Mouse (Mus musculus): ENCODE data around the gene Nfkbiz. TPM values are rescaled to one million over a fixed set of nuclear protein-coding genes. Genes with fewer than 3 reads are reported as not detected.

The Nfkbiz gene
- polyA plus RNA-seq (2015; fragmentation: Nextera tagmentation; extraction: Ambion mirVana), result 16.0 and 21.5 TPM in 2 replicates

GRCm38 (mm10) chr16:55838510-55839474 lies at the start of gene Nfkbiz:
TSS of gene Nfkbiz (minus strand) at chr16:55838899.
- Histone ChIP-seq H3K4me1 (ENCODE audit: insufficient read depth, low read depth, low read length) (peaks cover 3% of the 10 kb centered on the region; the same call in 1 of the 2 replicates), H3K27me3 (replicated peaks; ENCODE audit: insufficient read depth, low read length) (no peaks in the 10 kb centered on the region), H3K9me3 (ENCODE audit: low read length) (no peaks in the 10 kb centered on the region), H3K36me3 (ENCODE audit: insufficient read depth, low read length) (no peaks in the 10 kb centered on the region), H3K4me2 (replicated peaks; ENCODE audit: low read depth, low read length) (peak within 1 kb of the TSS; percentile 48), H3K27ac (ENCODE audit: low read length) (peak within 1 kb of the TSS; percentile 95), H3K4me3 (ENCODE audit: low read depth, low read length) (peak within 1 kb of the TSS; percentile 60), H3K9ac (replicated peaks; ENCODE audit: low read depth) (peak within 1 kb of the TSS; percentile 79)
- under 1% methylated on average over 40 of the region's 40 CpGs for WGBS
- DNase-seq (ENCODE audit: low spot score) (peak; percentile 92), ATAC-seq (peak; percentile 98)
- TF ChIP-seq EP300 (IDR thresholded peaks at IDR 0.05) (peak; percentile 61), CTCF (IDR thresholded peaks at IDR 0.05) (no peak)

GRCm38 (mm10) chr16:55887814-55888583 lies 49.3 kb upstream of the Nfkbiz start:
- ATAC-seq (peak; percentile 52), DNase-seq (ENCODE audit: low spot score) (peak; percentile 37)
- 68% methylated on average over 7 of the region's 7 CpGs for WGBS
- no peaks in the 10 kb centered on the region for H3K27me3 ChIP-seq (replicated peaks; ENCODE audit: insufficient read depth, low read length)
- peak overlapping the region; percentile 26; the same call in 1 of the 2 replicates for H3K27ac ChIP-seq (ENCODE audit: low read length)
- no peaks in the 10 kb centered on the region for H3K4me1 ChIP-seq (ENCODE audit: insufficient read depth, low read depth, low read length)
- H3K4me2 ChIP-seq (replicated peaks; ENCODE audit: low read depth, low read length), result no peak overlapping the region
- H3K9ac ChIP-seq (replicated peaks; ENCODE audit: low read depth), result no peak overlapping the region
- no peaks in the 10 kb centered on the region for H3K36me3 ChIP-seq (ENCODE audit: insufficient read depth, low read length)
- H3K4me3 ChIP-seq (ENCODE audit: low read depth, low read length), result no peak overlapping the region
- TF ChIP-seq CTCF (IDR thresholded peaks at IDR 0.05), result peak; percentile 66
- TF ChIP-seq EP300 (IDR thresholded peaks at IDR 0.05), result no peak
- H3K9me3 ChIP-seq (ENCODE audit: low read length), result no peaks in the 10 kb centered on the region

GRCm38 (mm10) chr16:55884246-55884645 lies 45.5 kb upstream of the Nfkbiz start:
- 85% methylated on average over 11 of the region's 11 CpGs for WGBS
- no peaks in the 10 kb centered on the region for H3K36me3 ChIP-seq (ENCODE audit: insufficient read depth, low read length)
- H3K4me1 ChIP-seq (ENCODE audit: insufficient read depth, low read depth, low read length), result no peaks in the 10 kb centered on the region
- no peaks in the 10 kb centered on the region for H3K27me3 ChIP-seq (replicated peaks; ENCODE audit: insufficient read depth, low read length)
- H3K4me2 ChIP-seq (replicated peaks; ENCODE audit: low read depth, low read length), result no peak overlapping the region
- no peak for ATAC-seq
- H3K4me3 ChIP-seq (ENCODE audit: low read depth, low read length), result no peak overlapping the region
- no peak for DNase-seq (ENCODE audit: low spot score)
- TF ChIP-seq CTCF (IDR thresholded peaks at IDR 0.05) (no peak), EP300 (IDR thresholded peaks at IDR 0.05) (no peak)
- no peak overlapping the region for H3K27ac ChIP-seq (ENCODE audit: low read length)
- H3K9ac ChIP-seq (replicated peaks; ENCODE audit: low read depth), result no peak overlapping the region
- H3K9me3 ChIP-seq (ENCODE audit: low read length), result no peaks in the 10 kb centered on the region

- Histone ChIP-seq H3K4me1 (ENCODE audit: insufficient read depth, low read depth, low read length) (no peaks in the 10 kb centered on the region), H3K4me2 (replicated peaks; ENCODE audit: low read depth, low read length) (no peak overlapping the region), H3K4me3 (ENCODE audit: low read depth, low read length) (no peak overlapping the region), H3K27me3 (replicated peaks; ENCODE audit: insufficient read depth, low read length) (no peaks in the 10 kb centered on the region), H3K36me3 (ENCODE audit: insufficient read depth, low read length) (no peaks in the 10 kb centered on the region), H3K27ac (ENCODE audit: low read length) (no peak overlapping the region), H3K9ac (replicated peaks; ENCODE audit: low read depth) (no peak overlapping the region), H3K9me3 (ENCODE audit: low read length) (no peaks in the 10 kb centered on the region)
- WGBS, result 43% methylated on average over 6 of the region's 6 CpGs
- ATAC-seq (peak; percentile 47; the same call in 1 of the 2 replicates), DNase-seq (ENCODE audit: low spot score) (peak; percentile 39)
- TF ChIP-seq CTCF (IDR thresholded peaks at IDR 0.05) (no peak), EP300 (IDR thresholded peaks at IDR 0.05) (no peak)
Measured at GRCm38 (mm10) chr16:55876025-55876424, 37.3 kb upstream of the Nfkbiz start.

GRCm38 (mm10) chr16:55863832-55864231 lies 25.1 kb upstream of the Nfkbiz start:
- Histone ChIP-seq H3K9me3 (ENCODE audit: low read length) (no peaks in the 10 kb centered on the region), H3K4me1 (ENCODE audit: insufficient read depth, low read depth, low read length) (no peaks in the 10 kb centered on the region), H3K27me3 (replicated peaks; ENCODE audit: insufficient read depth, low read length) (no peaks in the 10 kb centered on the region), H3K4me3 (ENCODE audit: low read depth, low read length) (no peak overlapping the region), H3K4me2 (replicated peaks; ENCODE audit: low read depth, low read length) (no peak overlapping the region), H3K27ac (ENCODE audit: low read length) (no peak overlapping the region), H3K9ac (replicated peaks; ENCODE audit: low read depth) (no peak overlapping the region), H3K36me3 (ENCODE audit: insufficient read depth, low read length) (no peaks in the 10 kb centered on the region)
- ATAC-seq, result no peak
- no peak for DNase-seq (ENCODE audit: low spot score)
- 56% methylated on average over 4 of the region's 4 CpGs for WGBS
- TF ChIP-seq EP300 (IDR thresholded peaks at IDR 0.05) (no peak), CTCF (IDR thresholded peaks at IDR 0.05) (no peak)
